Mouse (Mus musculus) layer of hippocampus, postnatal 10 days (tissue): Measurements from ENCODE around the gene Mfsd2a. TPM values are rescaled to one million over a fixed set of nuclear protein-coding genes. Genes with fewer than 3 reads are reported as not detected.

Source experiments
- DNase-seq, 2 experiments: peaks; one replicate each; pipeline ENCODE4 v3.0.0; 2021; ENCODE audit warnings: low spot score in 2 of 2
- total RNA-seq, 2 experiments: library from RNA; stranded (reverse); gene quantifications; 2 replicates each; pipeline ENCODE4 v1.2.3; 2021

Gene Mfsd2a
- total RNA-seq, 2 experiments from 2014 or later = 64.0 to 68.9 TPM

GRCm38 (mm10) chr4:122937489-122937888 lies 23.5 kb downstream of the Mfsd2a start:
- no peak for DNase-seq

DNA sequence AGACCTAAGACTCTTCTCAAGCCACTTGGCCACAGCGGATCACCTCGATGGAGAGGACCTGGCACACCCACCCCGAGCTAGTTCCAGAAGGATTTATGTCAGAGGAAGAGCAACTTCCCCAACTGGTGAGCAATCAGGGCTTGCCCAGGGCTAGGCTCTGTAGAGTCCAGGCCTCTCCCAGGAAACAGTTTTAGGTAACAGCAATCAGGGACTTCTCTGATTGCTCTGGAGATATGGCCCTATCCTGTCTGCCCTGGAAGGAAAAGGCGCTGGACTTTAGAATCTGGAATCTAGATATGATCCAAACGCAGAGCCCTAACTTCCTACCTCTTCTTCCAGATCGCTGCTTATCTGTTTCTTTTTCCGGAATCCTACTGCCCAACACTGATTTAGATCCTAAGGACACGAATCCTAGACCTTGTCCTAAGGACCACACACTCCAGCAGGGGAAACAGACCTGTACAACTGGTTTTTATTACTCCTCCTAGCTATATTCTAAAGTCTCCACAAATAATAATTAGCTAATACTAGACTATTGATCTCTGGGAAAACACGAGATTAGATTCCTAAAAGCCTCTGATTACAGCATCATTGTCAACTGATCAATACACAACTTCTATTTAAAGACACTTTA lies 25.4 kb downstream of the Mfsd2a start:
- no peak for DNase-seq

GRCm38 (mm10) chr4:122933857-122934256 lies 27.1 kb downstream of the Mfsd2a start:
- no peak for DNase-seq

- DNase-seq = no peak
Measured at GRCm38 (mm10) chr4:122933051-122933591, 27.9 kb downstream of the Mfsd2a start.

- DNase-seq = no peak
Measured at GRCm38 (mm10) chr4:122932239-122932978, 28.6 kb downstream of the Mfsd2a start.

DNA sequence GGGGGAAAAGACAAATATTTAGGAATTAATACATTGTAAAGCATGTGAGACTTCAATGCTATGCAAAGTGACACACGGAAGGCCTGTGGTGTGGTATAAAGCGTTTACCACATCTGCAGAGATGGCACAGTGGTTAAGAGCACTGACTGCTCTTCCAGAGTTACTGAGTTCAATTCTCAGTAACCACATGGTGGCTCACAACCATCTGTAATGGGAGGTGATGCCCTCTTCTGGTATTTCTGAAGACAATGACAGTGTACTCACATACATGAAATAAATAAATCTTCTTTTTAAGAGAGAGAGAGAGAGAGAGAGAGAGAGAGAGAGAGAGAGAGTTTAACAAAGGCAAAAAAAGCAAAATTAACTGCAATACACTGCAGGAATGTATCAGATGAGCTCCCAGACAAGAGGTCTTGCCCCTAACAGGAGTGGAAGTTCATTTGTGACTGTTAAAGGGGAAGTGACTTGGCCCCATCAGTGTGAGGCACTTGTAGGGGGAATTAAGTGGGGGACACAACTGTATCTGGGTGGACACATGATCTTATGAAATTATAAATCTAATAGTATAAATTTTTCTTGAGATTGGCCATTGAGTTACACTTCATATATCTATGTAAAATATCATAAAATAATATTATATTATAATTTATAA lies 29.9 kb downstream of the Mfsd2a start:
- DNase-seq = no peak

- DNase-seq = no peak
Measured at GRCm38 (mm10) chr4:122923392-122924344, 37.3 kb downstream of the Mfsd2a start.

DNA sequence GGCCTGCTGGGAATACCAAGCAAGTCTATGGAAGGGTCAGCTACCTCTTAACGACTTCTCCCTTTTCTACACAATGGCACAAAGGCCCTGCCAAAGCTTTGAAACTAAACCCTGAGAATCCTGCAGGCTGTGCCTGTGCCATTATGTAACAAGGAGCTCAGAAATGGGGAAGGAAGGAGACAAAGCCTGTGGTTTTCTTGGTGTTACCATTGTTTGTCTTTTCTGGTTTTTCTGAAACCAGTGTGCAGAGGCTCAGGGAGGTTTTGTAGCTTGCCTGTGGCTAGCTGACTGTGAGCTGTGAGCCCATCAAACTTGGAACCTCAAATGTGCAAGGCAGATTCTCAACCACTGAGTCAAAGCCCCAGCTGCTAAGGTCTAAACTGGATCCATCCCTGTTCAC lies 38.1 kb downstream of the Mfsd2a start:
- DNase-seq = no peak

GRCm38 (mm10) chr4:122915985-122916384 lies 45.0 kb downstream of the Mfsd2a start:
- DNase-seq = no peak

GRCm38 (mm10) chr4:122914186-122914585 lies 46.8 kb downstream of the Mfsd2a start:
- DNase-seq = no peak

- no peak for DNase-seq
Measured at GRCm38 (mm10) chr4:122912613-122913012, 48.4 kb downstream of the Mfsd2a start.

DNA sequence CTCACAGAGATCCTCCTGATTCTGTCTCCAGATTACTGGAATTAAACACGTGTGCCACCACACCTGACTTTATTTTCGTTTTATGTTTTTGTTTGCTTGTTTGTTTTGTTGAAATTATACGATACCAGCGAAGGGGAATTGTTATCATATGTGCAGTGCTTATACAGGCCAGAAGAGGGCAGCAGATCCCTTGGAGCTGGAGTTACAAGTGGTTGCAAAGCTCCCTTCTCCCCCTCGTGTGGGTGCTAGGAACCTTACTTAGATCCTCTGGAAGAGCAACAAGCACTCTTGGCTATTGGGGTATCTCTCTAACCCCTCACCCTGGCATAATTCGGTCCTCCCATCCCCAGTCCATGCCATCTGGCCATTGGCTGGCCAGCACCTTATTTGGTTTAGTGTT lies 50.4 kb downstream of the Mfsd2a start:
- no peak for DNase-seq

- peak; percentile 30 to 53 for DNase-seq
Measured at GRCm38 (mm10) chr4:122909572-122910189, 51.3 kb downstream of the Mfsd2a start.

DNA sequence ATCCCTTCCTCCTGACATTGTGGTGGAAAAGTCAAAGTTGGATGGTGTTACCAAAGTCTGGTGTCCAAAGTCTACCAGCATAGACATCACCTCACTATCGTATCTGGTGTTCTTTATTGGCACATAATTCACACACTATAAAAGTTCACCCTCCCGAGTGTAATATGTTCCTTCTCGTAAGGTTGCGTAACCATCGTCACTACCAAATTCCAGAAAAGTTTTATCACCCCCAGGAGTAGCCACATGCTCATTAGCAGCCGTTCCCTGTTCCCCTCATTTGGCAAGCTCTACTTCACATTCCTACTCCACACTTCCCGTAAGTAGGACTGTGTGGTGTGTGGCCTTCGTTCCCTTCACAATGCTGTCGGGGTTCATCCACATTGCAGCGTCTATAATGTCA lies 55.6 kb downstream of the Mfsd2a start:
- no peak for DNase-seq

- DNase-seq = no peak
Measured at GRCm38 (mm10) chr4:122903709-122904108, 57.3 kb downstream of the Mfsd2a start.

- DNase-seq = peak in 1 of 2 experiments; percentile 43
Measured at GRCm38 (mm10) chr4:122902156-122902555, 58.8 kb downstream of the Mfsd2a start.

DNA sequence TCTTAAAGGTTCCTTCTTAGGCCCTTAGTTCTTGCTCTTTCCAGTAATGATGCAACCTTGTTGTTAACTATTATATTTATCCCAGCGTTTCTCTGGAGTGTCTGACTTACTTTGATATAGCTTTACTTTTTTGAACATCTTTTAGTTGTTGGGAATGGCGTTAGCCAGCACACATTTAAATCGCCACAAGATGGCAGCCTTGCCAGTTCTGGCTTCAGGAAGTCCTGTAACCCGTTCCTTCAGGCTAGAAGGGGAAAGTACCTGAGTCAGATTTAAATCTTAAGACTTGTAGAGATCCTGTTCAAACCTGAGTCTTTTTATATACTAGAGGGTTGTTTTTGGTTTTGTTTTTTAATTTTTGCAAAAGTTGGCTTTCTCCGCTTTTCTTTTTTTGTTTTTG lies 62.7 kb downstream of the Mfsd2a start:
- peak; percentile 74 to 78 for DNase-seq

GRCm38 (mm10) chr4:122897750-122898149 lies 63.2 kb downstream of the Mfsd2a start:
- no peak for DNase-seq
